Mouse (Mus musculus) spleen, postnatal 36 days (tissue): ENCODE data around the gene Dusp1.
A peak's percentile ranks its signal among the peaks of the same experiment; 100 is the strongest.

Source experiments
- DNase-seq, 2 experiments: peaks; one replicate each; pipeline ENCODE4 v3.0.0; 2022; ENCODE audit warnings: low spot score in 2 of 2, mixed read lengths in 1 of 2

Gene Dusp1

DNA sequence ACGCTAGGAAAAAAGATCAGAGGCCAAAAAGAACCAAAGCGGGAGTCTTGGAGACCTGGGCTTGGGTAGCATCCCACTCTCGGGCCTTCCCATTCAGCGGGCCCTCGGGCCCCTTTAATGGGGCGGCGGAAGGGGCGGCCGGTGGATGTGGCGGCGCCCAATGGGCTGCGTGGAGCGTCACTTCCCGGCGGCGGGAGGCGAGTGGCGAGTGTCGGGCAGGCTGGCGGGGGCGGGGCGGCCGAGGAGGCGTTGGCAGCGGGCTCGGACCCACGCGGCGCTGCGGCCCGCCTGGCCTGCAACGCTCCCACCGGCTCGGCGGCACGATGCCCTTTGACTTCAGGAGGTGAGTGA is 663 bp downstream of the Dusp1 start, which contains the start of gene Ergic1:
TSS of gene Ergic1 (plus strand) at position 200 of the 351 bp plus-strand sequence.
- DNase-seq, result peak; percentile 89 to 90

GRCm38 (mm10) chr17:26560526-26561289 is 1.2 kb downstream of the Dusp1 start:
- DNase-seq, result peak in 1 of 2 experiments; percentile 19

GRCm38 (mm10) chr17:26553033-26553432 is 8.9 kb downstream of the Dusp1 start:
- no peak for DNase-seq

DNA sequence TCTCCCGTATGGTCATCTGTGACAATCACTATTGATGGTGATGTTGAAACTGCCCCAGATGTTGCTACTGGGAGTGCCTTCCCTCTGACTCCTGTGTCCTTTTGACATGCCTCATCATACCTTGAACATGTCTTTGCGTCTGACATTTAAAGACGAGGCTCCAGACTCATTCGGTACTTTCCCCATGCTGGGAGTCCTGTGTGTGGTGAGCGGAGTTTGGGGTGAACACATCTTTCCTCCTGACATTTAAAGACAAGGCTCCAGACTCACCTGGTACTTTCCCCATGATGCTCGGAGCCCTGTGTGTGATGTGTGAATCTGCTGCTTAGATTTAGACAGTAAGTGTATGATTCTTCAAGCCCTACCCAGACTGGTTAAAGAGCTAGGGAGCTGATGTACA is 10.8 kb downstream of the Dusp1 start:
- no peak for DNase-seq

- no peak for DNase-seq
Observed at GRCm38 (mm10) chr17:26549148-26549809, 12.6 kb downstream of the Dusp1 start.

GRCm38 (mm10) chr17:26548566-26548965 is 13.4 kb downstream of the Dusp1 start:
- no peak for DNase-seq

DNA sequence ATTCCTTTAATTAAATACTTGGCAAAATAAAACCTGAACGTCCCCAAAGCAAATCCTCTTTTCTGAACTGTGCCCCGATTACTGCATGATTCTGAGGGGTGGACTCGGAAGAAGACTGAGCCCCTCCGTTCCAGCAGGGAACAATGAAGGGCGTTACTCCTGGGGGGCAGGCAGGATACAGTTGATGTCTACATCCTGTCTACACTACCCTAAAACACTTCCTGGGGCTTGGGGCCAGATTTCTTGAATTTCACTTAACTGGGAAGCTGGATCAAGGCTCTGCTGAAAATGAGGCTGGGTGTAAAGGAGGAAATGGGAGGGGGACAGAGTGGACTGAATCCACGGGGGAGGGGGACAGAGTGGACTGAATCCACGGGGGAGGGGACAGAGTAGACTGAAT is 14.2 kb downstream of the Dusp1 start:
- no peak for DNase-seq

DNA sequence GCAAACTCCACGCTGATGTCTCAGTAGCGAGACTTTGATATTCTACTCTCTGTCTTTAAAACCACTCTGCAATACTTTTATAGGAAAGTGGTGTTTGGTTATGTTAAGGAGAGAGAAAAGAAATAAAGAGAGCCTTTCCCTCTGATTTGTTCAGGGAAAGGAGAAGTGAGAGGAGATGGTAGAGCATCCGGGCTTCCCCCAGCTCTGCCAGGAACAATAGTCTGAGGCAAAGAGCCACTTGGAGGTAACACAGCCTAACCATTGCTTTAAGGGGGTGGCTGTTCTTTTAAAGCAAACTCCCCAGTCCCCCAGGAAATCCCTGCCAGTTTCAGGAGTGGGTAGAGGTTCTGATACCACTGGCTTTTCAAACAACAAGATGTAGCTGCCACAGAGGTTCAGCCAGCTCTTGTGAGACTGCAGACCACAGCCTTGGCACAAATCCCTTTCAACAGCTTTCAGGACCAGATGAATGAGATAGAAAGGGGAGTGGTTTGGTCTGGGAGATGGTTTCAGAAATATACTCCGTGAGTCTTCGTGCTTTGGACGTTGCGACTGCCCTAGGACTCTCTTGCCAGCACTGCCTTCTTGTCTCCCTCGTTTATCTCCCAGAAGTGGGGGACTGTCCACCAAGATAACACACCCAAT is 17.5 kb downstream of the Dusp1 start:
- no peak for DNase-seq

- DNase-seq, result no peak
Observed at GRCm38 (mm10) chr17:26540083-26540482, 21.8 kb downstream of the Dusp1 start.

GRCm38 (mm10) chr17:26537722-26538471 is 24.0 kb downstream of the Dusp1 start:
- DNase-seq, result peak; percentile 53 to 60

DNA sequence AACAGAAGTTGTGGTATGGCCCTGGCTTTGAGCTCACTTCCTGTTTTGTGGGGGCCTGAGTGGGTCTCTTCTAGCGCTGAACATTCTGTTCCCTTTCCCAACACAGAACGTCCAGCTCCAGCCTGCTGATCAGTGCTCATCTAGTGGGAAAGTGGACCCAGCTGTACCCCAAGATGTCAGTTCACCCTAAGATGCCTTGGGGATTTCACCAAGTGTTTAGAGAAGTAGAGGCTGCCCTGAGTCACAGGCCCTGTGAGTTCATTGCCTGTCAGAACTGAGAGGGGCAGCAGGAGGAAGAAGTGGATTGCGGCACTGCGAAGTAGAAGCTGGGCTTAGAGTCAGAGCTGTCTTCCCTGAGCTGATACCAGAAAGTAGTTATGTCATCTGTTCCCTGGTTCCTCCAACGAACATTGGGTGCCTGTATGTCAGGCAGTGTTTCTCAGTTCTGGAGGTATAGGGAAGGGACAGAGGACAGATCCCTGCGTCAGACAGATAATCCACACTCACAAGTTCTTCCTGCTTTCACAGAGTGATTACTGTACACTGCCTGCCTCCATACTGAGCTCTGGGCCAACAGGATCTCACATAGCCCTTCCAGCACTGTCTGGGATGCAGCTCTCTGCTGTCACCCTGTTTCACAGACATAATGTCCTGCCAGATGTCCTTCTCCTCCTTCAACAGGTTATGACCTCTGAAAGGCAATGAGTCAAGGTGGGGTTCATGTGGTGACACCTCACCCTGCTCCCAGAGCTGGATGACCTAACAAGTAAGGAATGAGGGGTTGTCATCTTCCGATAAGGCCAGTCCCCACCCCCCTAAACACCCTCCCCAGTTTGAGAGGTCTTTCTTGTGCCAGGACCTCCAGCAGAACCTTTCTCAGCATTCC is 26.4 kb downstream of the Dusp1 start:
- DNase-seq, result peak; percentile 47 to 53

GRCm38 (mm10) chr17:26534695-26535094 is 27.2 kb downstream of the Dusp1 start:
- DNase-seq, result no peak

DNA sequence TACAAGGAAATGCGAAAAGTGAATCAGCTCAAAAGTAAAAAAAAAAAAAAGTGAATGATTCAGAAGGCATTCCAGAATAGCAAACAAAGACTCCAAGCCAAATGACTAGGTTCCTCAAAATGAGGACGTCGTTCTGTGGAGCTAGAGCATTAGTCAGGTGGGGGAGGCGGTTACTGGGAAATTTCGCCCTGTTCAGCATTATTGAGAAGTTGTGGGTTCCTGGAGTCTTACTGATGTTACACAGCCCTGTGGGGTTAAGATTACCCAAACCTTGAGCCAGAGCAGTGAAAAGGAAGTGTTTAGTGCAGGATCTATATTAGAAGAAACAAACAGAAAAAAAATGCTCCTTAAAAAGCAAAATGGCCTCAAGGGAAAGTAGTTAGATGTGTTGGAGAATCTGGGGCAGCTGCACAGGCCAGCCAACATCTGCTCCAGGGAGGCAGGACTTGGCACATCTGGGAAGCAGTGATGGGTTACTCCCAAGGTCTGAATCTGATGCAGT is 28.0 kb downstream of the Dusp1 start:
- DNase-seq, result peak in 1 of 2 experiments; percentile 56

DNA sequence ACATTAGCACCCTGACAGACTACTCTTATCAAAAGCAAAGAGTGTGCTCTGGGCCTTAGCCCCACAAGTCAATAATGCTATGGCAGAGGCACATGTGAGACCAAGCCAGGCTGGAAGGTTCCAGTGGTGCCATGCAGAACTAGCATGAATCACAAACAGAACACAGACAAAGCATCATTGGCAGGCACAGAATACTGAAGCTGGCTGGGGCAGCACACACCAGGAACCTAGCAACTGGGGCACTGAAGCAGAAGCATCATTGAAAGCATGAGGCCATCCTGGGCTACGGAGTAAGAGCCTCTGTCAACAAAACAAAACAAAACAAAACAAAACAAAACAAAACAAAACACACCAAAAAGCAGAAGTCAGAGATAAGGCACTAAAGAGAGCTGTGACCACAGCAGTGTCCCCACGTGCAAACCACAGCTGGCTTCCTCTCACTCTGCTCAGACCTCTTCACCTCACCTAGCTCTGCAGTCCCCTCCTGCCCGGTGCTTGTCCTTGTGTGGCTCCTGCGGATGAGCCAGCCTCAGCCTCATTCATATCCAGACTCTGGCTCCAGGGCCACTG is 29.4 kb downstream of the Dusp1 start:
- peak; percentile 52 to 64 for DNase-seq

DNA sequence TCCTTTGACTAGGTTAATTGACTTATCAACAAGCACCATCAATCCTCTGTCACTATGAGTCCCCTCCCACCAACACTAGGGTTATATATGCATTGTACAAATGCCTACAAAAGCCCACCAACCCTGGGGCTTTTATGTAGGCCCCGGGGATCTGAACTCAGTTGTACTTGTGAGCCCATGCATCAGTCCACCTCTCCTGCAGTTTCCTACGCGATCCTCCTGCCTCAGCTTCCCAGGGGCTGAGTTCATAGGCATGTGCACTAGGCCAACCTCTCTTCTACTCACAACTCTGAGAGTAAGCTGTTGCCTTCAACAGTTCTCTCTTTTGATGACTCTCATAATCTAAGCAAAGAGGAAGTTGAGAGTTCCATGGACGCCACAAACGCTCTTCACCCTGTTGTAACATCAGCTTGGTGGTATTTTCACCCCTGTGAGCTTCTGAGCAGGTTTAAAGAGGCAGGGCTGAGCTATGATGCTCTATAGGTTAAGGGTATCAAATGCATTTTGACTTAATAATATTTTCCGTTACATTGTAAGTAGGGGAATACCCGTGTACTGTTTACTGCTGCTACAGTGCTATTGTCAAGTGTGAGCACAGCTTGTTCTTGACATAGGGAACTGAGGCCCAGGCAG is 30.4 kb downstream of the Dusp1 start:
- DNase-seq, result peak; percentile 45 to 47

GRCm38 (mm10) chr17:26530590-26531081 is 31.3 kb downstream of the Dusp1 start:
- DNase-seq, result no peak

GRCm38 (mm10) chr17:26529791-26530241 is 32.1 kb downstream of the Dusp1 start:
- no peak for DNase-seq

DNA sequence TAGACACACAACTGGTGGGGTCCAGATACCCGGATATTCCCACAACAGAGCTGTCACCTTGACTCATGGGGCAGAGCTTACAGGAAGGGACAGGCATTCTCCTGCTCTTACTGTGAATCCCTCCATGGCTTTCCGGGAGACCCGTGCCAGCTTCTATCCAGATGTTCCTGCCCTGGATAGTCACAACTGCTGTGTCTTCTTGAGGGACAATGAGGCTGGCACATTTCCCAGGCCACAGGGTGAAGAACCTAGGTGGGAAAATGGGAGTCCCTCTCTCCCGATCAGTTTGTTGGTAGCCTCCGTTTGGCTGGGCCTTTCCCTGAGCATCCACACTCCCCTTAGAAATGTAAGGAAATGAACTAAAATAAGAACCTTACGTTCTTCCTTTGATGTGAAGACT is 33.2 kb downstream of the Dusp1 start:
- DNase-seq, result no peak

- DNase-seq, result no peak
Observed at GRCm38 (mm10) chr17:26527291-26527690, 34.6 kb downstream of the Dusp1 start.

DNA sequence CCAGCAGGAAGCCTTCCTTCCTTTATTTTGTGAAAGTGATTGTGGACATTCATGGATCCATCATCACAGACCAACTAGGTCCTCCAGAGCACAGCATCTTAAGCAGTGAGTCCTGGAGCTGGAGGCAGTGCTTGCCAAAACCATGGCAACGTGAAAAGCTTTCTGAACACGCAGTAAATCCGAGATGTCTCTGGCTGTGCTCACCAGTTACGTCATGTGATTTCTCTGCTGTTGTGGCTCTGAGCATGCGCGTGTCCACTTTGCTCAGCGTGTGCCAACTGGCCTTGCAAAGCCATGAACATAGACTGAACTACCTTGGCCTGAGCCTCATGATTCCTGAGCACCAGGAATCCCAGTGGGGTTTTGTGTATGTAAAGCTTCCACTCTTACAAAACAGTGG is 36.6 kb downstream of the Dusp1 start:
- DNase-seq, result no peak
